Mouse (Mus musculus) spleen, postnatal 4 days (tissue): Measurements from ENCODE around the gene N4bp2.

ENCODE experiments used
- DNase-seq, 2 experiments: peaks; one replicate each; pipeline ENCODE4 v3.0.0; 2022; ENCODE audit warnings: low spot score in 2 of 2

N4bp2 gene

GRCm38 (mm10) chr5:65862217-65862927 is 99.1 kb downstream of the N4bp2 start:
- DNase-seq = no peak

DNA sequence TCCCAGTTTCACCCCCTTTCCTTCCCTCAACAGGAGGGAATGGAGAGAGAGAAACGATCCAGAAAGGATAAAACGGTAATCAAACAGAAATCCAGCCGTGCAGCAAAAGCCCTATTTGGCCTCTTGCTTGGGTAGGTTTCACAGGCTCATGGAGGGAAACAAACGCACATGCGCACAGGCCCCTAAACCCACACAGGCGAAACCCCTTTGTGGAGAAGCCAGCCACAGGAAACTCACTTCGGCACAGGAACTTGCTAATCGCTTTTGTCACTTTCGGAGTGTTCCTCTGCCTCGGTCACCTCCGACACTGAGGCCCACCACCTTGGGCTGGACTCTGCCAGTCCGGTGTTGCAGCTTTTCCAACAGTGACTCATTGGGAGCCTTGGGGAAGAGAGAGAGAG is 100.0 kb downstream of the N4bp2 start:
- DNase-seq = peak; percentile 78 to 88

GRCm38 (mm10) chr5:65864486-65864885 is 101.2 kb downstream of the N4bp2 start:
- DNase-seq = no peak

DNA sequence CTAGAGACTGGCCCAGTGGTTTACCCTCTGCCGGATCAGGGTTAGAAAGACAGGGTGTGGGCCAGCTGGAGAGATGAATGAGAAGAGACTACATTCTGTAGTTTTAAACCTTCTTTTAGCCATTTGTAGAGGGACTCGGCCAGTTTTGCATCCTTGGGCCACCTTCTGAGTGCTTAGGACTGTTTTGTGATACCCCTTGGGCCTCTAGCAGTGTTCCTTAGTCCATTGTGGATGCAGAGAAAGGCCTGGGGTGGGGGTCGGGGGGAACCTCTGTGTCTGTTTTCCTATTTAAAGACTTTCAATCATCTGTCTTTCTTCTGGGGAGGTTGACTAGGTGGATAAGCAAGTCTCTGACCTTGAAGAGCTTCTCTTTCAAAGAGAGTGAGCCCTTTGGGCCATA is 101.6 kb downstream of the N4bp2 start:
- no peak for DNase-seq

DNA sequence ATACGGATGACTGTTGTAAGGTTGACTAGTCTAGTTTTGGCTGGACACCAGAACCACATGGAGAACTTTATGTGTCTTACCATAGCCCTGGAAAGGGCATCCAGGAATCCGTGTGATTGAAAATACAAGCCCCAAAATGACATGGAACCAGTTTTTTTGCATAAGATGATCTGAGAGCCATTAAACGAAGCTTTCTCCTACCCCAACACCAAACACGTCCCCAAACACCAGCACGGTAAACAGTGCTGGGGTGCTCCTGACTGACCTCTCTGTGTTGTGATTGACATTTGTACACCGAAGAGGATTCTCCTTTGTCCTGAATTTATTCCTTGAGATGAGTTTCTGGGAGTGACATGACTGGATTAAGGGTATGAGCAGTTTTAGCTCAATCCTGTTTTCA is 103.3 kb downstream of the N4bp2 start:
- no peak for DNase-seq

- no peak for DNase-seq
These were observed 104.2 kb downstream of the N4bp2 start for GRCm38 (mm10) chr5:65867380-65868116.

- DNase-seq = no peak
These were observed 105.1 kb downstream of the N4bp2 start for GRCm38 (mm10) chr5:65868419-65868818.

GRCm38 (mm10) chr5:65869660-65870059 is 106.3 kb downstream of the N4bp2 start:
- DNase-seq = no peak

DNA sequence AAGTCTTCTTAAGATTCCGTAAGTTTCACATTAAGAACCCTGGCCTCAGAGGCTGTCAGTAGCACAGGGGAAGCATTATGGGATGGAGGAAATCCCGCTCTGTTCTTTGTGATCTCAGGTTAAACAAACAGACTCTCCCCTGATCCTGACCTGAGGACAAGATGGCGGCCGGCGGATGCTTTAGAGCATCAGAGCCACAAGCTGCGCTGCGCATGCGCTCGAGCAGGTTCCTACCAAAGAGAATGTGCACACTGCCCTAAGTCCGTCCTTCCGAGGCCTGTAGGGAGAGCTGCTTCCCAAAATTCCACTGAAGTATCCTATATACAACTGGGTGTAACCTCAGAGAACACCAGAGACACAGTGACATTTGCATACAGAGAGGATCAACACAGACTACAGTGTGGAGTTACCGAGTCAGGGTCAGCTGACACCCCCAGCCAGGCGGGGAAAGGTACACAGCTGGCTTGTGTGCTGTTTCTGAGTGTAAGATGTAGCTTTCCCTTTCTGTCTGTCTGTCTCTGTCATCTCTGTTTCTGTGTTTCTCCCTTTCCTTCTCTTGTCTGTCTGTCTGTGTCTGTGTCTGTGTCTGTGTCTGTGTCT is 108.1 kb downstream of the N4bp2 start:
- DNase-seq = no peak

DNA sequence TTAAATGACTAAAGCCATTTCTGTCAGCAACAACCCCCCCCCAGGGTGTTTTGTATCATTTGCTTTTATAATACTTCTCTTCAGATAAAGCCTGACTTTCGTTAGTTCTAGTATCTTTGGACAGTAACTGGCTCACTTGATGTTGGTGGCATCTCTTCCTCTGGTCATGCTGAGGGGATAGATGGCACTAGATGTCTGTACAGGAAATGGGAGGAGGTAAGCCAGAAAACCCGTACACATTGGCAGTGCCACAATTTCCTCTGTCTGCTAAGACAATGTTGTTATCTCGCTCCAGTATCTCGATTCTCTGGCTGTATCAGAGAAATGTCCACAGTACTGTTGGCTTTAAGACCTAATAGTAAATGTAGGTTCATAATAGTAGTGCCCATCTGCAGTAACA is 109.9 kb downstream of the N4bp2 start:
- no peak for DNase-seq

GRCm38 (mm10) chr5:65875269-65875668 is 111.9 kb downstream of the N4bp2 start:
- no peak for DNase-seq

DNA sequence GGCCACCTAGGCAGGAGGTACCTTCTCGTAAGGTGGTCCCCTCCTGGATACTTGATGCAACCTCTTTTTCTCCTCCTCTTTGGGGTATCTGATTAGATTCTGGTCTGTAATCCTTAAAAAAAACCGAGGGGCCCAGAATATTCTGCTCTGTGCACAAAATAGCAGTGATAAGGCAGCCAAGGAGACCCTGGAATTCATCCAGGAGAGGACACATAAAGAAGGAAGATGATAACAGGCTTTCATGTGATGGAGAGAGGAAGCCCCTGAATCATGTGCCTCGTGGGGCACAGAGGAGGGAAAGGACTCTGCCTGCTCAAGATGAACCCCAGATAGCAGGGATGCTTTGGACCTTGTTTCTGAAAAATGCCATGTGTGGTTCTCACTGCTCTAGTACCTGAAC is 115.0 kb downstream of the N4bp2 start:
- no peak for DNase-seq
